Mouse (Mus musculus) gastrocnemius, adult 18-20 months (tissue): ENCODE measurements around the gene Fyb2. TPM values are rescaled to one million over a fixed set of nuclear protein-coding genes. Genes with fewer than 3 reads are reported as not detected.

Source experiments
- DNase-seq: peaks from one replicate; pipeline ENCODE4 v3.0.0; 2021; ENCODE audit warnings: low spot score
- total RNA-seq, 2 experiments: library from RNA; stranded (reverse); gene quantifications; 2 replicates each; pipeline ENCODE4 v1.2.3; 2021

Fyb2 gene
- total RNA-seq, 2 experiments from 2014 or later = 0.07 to 0.25 TPM

DNA sequence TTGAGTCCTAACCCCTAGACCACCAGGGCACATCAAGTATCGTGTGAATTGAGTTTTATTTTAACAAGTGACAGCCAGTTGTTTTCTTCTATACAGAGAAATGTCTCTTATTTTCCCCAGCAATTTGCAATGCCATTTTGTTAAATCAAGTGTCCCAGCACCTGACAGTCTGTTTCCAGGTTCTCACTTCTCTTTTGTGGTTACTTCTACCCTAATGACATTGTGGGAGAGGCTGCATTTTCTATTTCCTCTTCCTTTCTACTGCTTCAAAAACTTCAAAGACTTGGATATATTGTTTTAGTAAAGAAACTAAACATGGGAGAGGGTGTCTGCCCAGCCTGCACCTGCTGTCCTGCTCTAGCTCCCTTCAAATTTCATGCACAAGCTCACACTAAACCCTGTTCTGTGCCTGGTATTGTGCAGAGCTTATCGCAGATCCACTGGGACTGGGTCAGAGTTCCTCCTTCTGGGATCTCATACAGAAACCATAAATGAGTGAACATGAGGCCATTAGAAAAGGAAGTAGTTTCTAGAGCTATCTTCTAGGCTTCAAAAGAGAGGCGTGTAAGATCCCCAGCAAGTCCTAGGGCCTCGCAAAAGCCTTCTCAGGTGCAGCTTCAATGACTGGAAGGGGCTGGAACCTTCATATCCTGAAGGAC lies 94.2 kb downstream of the Fyb2 start:
- DNase-seq = no peak

DNA sequence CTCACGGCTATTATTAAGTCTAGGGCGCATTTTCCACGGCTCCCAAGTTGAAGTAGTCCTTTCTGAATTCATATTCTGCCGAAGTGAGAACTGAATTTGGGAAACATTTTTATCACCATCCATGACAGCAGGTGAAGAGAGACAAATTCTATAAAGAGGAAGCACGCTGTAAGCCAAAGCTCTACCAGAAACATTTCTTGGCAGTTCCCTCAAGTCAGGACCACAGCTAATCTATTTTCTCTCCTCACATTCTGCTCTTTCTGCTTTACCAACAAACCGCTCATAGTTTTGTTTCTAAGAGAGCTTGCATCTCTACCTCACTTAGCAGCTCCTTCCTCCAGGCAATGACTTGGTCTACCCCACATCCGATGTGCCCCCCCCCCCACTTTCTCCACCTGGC lies 100.5 kb downstream of the Fyb2 start:
- DNase-seq = no peak

GRCm38 (mm10) chr4:105015496-105015895 lies 102.2 kb downstream of the Fyb2 start:
- no peak for DNase-seq

- DNase-seq = no peak
These were observed 102.9 kb downstream of the Fyb2 start for GRCm38 (mm10) chr4:105016006-105016613.

DNA sequence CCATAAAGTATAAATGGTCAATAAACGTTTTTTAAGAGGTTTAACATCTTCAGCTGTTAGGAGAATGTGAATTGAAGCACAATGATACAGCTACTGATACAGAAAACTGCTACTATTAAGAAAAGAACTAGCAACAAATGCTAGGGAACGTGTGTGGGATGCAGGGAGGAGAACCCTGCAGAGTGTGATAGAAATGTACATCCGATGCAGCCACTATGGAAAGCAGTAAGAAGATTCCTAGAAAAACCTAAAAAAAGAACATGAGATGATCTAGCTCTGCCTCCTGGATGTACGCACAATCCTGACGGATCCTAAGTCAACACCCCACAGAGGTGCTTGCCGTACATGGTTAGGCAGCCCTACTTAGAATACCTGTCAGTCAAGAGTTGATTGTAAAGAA lies 114.0 kb downstream of the Fyb2 start:
- no peak for DNase-seq

DNA sequence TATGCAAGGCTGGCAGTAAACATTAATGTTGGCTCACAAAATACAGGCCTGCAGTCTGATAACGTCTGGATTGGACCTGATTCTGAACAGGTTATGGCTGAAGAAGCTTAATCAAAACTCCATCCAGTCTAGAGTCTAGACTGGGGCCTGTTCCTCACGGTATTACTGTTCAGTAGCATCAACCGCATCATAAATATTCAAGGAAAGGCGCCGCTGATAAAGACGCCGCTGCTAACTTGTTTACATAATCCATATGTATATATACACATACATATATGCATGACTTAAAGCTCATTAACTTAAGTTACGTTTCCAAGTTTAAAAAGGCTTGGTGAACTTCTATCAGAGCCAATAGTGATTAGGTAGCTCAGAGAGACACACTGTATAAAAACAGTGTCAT lies 117.8 kb downstream of the Fyb2 start:
- DNase-seq = no peak

- no peak for DNase-seq
These were observed 119.9 kb downstream of the Fyb2 start for GRCm38 (mm10) chr4:105033153-105033552.

DNA sequence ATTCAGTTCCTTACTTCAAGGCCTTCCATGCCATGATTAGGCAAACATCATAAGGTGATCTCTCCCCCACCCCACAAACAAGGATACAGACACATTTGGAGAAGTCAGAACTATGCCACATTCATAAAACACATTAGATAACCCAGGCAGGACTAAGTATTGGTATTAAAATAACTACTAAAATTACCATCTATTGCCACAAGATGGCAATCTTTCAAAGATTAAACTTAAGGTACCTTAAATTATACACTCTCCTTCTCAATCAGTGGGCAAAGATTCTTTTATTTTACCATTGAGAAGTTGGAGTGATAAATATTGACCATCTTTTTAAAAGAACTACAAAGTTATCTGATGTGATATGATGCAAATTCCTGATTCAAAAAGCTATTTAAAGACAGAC lies 121.0 kb downstream of the Fyb2 start:
- no peak for DNase-seq

DNA sequence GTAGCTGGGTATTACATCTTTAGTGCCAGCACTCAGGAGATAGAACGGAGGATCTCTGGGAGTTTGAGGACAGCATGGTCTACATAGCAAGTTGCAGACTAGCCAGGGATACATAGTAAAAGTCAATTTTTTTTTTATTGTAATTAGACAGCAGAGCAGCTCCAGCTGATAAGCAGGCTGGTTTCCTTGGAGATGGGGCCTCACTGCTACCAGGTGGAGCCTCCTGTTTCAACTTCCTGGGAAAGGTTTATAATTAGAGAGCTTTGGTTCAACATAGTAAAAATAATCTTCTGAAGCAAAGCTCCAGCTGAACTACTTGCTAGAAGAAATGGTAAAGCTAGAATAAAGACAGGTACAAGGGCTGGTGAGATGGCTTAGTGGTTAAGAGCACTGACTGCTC lies 136.8 kb downstream of the Fyb2 start:
- DNase-seq = no peak

DNA sequence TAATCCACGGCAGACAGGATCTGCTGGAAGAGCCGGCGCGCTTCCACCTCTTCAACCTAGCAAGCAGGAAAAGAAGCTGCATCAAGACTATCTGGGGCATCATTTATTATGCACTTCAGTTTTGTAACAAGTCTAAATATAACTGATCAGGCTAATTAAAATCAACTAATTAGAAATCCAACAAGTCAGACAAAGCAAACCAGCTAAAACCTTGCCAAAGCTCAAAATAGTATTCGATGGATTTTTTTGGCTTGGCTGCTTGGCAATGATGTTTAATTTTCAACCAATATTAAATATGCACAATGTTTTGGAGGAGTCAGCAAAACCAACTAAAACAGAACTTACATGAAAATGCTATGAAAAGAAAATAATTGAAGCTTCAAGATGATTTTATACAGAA lies 138.0 kb downstream of the Fyb2 start:
- DNase-seq = no peak

Other genes with a start within 250 kb of the Fyb2 start
- under 1 TPM in 1 of 2 experiments, not detected in 1; 0.12 TPM for gene C8b, start 147.1 kb upstream of the Fyb2 start, total RNA-seq
- not detected for gene Gm17662, start 56.1 kb upstream of the Fyb2 start, total RNA-seq
- under 1 TPM in 1 of 2 experiments, not detected in 1; 0.14 TPM for gene C8a, start 37.1 kb upstream of the Fyb2 start, total RNA-seq
- gene Prkaa2, start 196.4 kb downstream of the Fyb2 start, total RNA-seq = 100 to 1,000 TPM; 134 to 146 TPM
- 10 to 100 TPM; 42.6 to 62.5 TPM for gene Plpp3, start 243.9 kb downstream of the Fyb2 start, total RNA-seq